Mouse (Mus musculus) limb, embryonic 14.5 days (tissue): ENCODE measurements around the gene Gm10642. TPM values are rescaled to one million over a fixed set of nuclear protein-coding genes. Genes with fewer than 3 reads are reported as not detected.
A peak's percentile ranks its signal among the peaks of the same experiment; 100 is the strongest.

Experiments
- ATAC-seq: fragments of 200-750 bp; cut with Nextera tagmentation; 2 replicates; pipeline ENCODE4 v1.8.0; 2017; ENCODE audit warnings: low read depth, moderate number of reproducible peaks, moderate TSS enrichment; ENCODE audit not compliant: low FRiP score
- DNase-seq: peaks from one replicate; pipeline ENCODE4 v3.0.0-alpha.2; 2015; ENCODE audit warnings: low spot score
- H3K27ac ChIP-seq: fragments of 300-500 bp; sonication (generic); replicated peaks from 2 replicates; pipeline ENCODE4 v1.5.1; 2014; ENCODE audit warnings: low read depth, mild to moderate bottlenecking, low read length, moderate library complexity, mixed read lengths
- H3K27me3 ChIP-seq: fragments of 300-500 bp; sonication (generic); 2 replicates; pipeline ENCODE4 v1.6.1; 2014; ENCODE audit warnings: low read length, mixed read lengths; ENCODE audit not compliant: control insufficient read depth, insufficient read depth
- H3K36me3 ChIP-seq: fragments of 300-500 bp; sonication (generic); 2 replicates; pipeline ENCODE4 v1.6.1; 2014; ENCODE audit warnings: mild to moderate bottlenecking, low read length, moderate library complexity, mixed read lengths; ENCODE audit not compliant: control insufficient read depth, insufficient read depth
- H3K4me1 ChIP-seq: fragments of 300-500 bp; sonication (generic); 2 replicates; pipeline ENCODE4 v1.6.1; 2014; ENCODE audit warnings: antibody characterized with exemption, low read length, mixed read lengths; ENCODE audit not compliant: control insufficient read depth, insufficient read depth
- H3K4me2 ChIP-seq: fragments of 300-500 bp; sonication (generic); replicated peaks from 2 replicates; pipeline ENCODE4 v1.6.1; 2014; ENCODE audit warnings: low read depth, mild to moderate bottlenecking, low read length, moderate library complexity; ENCODE audit not compliant: severe bottlenecking
- H3K4me3 ChIP-seq: fragments of 300-500 bp; sonication (generic); replicated peaks from 2 replicates; pipeline ENCODE4 v1.5.1; 2014; ENCODE audit warnings: low read length
- H3K9ac ChIP-seq: fragments of 300-500 bp; sonication (generic); 2 replicates; pipeline ENCODE4 v1.6.1; 2014; ENCODE audit warnings: mild to moderate bottlenecking, low read depth, low read length, moderate library complexity; ENCODE audit not compliant: severe bottlenecking
- H3K9me3 ChIP-seq: fragments of 300-500 bp; sonication (generic); 2 replicates; pipeline ENCODE4 v1.6.1; 2016; ENCODE audit warnings: low read length; ENCODE audit not compliant: control insufficient read depth
- POLR2A ChIP-seq: fragments of 200-500 bp; IDR thresholded peaks from 2 replicates; pipeline ENCODE4 v1.8.0; 2012; ENCODE audit warnings: inconsistent platforms, mild to moderate bottlenecking, moderate library complexity, borderline replicate concordance; ENCODE audit not compliant: insufficient read depth, insufficient read length; ENCODE audit errors: extremely low read depth
- WGBS: fragments of 180-500 bp; shearing (Covaris S2); extraction: QIAGEN DNeasy Blood & Tissue Kit; methylation state at CpG from one replicate; pipeline ENCODE4 v1.1.7; 2014; 5-methylcytosine and 5-hydroxymethylcytosine counted together
- polyA plus RNA-seq, 2 experiments: library from polyadenylated mRNA; depleted of rRNA in 1 of 2; stranded (reverse) in 1 of 2; unstranded in 1 of 2; fragments of >200 nt; fragmentation: Nextera tagmentation in 1 of 2; extraction: Ambion mirVana in 1 of 2; gene quantifications; 2 replicates each; pipeline versions ENCODE4 v1.2.1 to v1.2.3; 2012 to 2014

The Gm10642 gene
- 0.30 and 0.33 TPM in 2 replicates for polyA plus RNA-seq (2012; rRNA removed)
- polyA plus RNA-seq (2014; fragmentation: Nextera tagmentation; extraction: Ambion mirVana) = 0.29 and 0.65 TPM in 2 replicates

DNA sequence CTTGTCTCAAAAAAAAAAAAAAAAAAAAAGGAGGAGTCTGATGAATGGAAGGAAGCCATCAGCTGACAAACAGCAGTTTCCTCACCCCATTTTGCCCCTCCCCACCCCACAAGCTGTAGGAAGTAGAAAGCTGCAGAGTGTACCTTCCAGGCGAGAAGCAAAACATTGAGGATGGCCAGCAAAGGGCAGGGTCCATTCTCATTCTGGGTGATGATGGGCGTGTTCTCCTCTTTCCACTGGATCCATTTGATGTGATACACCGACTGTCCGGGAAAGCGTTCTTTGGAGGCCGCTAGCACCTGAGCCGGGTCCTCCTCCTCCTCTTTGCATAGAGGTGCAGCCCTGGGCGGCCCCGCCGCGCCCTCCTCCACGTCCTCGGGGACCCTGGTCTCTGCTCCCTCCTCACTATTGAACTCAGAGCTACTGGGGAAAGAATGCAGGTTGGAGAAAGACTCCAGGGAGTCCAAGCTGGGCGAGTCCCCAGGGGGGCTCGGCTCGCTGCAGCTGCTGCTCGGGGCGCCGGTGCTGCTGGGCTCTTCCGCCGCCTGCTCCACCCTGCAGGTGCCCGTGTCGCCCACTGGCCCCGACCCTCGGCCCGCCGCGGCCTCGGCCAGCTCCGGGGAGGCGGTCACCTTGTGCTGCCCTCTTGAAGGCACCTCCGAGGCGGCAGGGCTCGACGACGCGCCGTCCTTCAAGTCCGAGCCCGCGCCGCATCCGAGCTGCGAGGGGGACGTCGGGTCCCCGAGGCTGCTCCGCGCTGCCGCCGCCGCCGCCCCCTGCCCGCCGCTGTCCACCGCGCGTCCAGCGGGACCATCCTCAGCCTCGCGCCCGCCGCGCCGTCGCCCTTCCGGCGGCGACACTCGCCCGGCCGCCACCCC, at the start of gene Gm10642:
Gene Gm10642, plus strand, starts transcription at position 122 of the 878 bp plus-strand sequence.
- Histone ChIP-seq H3K9me3 (no peaks in the 10 kb centered on the region), H3K36me3 (no peaks in the 10 kb centered on the region), H3K9ac (peak within 1 kb of the TSS; percentile 82), H3K4me2 (peak within 1 kb of the TSS; percentile 88), H3K4me3 (peak within 1 kb of the TSS; percentile 87), H3K27me3 (no peaks in the 10 kb centered on the region), H3K4me1 (peaks cover 12% of the 10 kb centered on the region; the same call in 1 of the 2 replicates), H3K27ac (peak within 1 kb of the TSS; percentile 88)
- ATAC-seq = 0 out of 2 replicates have a peak, but pooled peaks have one; percentile 4
- WGBS = 2% methylated on average over 26 of the region's 72 CpGs
- TF ChIP-seq POLR2A = no peak
- peak; percentile 23 for DNase-seq

GRCm38 (mm10) chr9:70611026-70611673, 44.9 kb upstream of the Gm10642 start:
- ATAC-seq (no peak), DNase-seq (no peak)
- Histone ChIP-seq H3K4me1 (no peaks in the 10 kb centered on the region), H3K36me3 (peaks cover 17% of the 10 kb centered on the region), H3K4me2 (no peak overlapping the region), H3K9me3 (no peaks in the 10 kb centered on the region), H3K9ac (no peak overlapping the region), H3K4me3 (no peak overlapping the region), H3K27ac (no peak overlapping the region), H3K27me3 (no peaks in the 10 kb centered on the region)
- 30% methylated on average over 3 of the region's 3 CpGs for WGBS
- no peak for TF ChIP-seq POLR2A

DNA sequence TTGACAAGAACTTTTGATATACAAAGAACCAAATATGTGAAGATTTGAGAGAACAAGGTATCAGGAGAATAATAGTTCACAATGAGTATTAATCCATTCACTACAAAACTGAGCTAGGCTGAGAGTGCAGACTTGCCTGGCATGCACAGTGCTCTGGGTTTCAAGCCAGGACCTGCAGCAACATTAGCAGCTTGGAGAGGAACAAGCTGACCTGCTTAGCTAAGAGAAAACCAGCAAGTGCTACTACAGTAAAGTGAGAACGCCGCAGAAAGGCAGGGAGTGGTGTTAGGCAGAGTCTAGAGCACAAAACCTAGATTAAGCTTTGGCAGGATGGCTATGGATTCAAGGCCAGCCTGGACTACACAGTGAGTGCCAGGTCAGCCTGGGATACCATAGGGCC, 26.3 kb upstream of the Gm10642 start:
- 74% methylated on average over 2 of the region's 2 CpGs for WGBS

GRCm38 (mm10) chr9:70631665-70632064, 24.4 kb upstream of the Gm10642 start:
- ATAC-seq = no peak
- no peaks in the 10 kb centered on the region for H3K36me3 ChIP-seq
- no peak overlapping the region for H3K9ac ChIP-seq
- peak; percentile 27 for DNase-seq
- 15% methylated on average over 5 of the region's 5 CpGs for WGBS
- H3K4me3 ChIP-seq = no peak overlapping the region
- peaks cover 3% of the 10 kb centered on the region; the same call in 1 of the 2 replicates for H3K4me1 ChIP-seq
- H3K27ac ChIP-seq = no peak overlapping the region
- H3K9me3 ChIP-seq = no peaks in the 10 kb centered on the region
- no peak overlapping the region for H3K4me2 ChIP-seq
- TF ChIP-seq POLR2A = no peak
- H3K27me3 ChIP-seq = no peaks in the 10 kb centered on the region

More for the DNA sequence above, 26.3 kb upstream of the Gm10642 start:
- DNase-seq (no peak), ATAC-seq (no peak)
- Histone ChIP-seq H3K27me3 (no peaks in the 10 kb centered on the region), H3K36me3 (no peaks in the 10 kb centered on the region; the same call in 1 of the 2 replicates), H3K9me3 (no peaks in the 10 kb centered on the region), H3K27ac (no peak overlapping the region), H3K4me1 (peaks cover 3% of the 10 kb centered on the region; the same call in 1 of the 2 replicates), H3K4me2 (no peak overlapping the region), H3K9ac (no peak overlapping the region), H3K4me3 (no peak overlapping the region)
- no peak for TF ChIP-seq POLR2A

DNA sequence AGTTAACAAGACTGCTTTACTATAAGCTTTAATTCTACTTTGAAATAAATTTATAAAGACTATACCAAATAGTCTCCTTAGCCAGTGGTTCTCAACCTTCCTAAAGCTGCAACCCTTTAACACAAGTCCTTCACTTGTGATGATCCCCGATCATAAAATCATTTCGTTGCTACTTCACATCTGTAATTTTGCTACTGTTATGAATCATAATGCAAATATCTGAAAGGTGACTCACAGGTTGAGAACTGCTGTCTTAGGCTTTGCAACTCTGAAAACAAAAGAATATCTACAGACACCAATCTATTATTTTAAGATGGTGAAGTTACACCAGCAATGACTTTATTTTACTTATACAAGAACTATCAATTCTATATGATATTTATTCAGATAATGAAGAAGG, 19.3 kb upstream of the Gm10642 start:
- no peak overlapping the region for H3K9ac ChIP-seq
- no peaks in the 10 kb centered on the region for H3K9me3 ChIP-seq
- no peaks in the 10 kb centered on the region for H3K4me1 ChIP-seq
- TF ChIP-seq POLR2A = no peak
- 83% methylated on average over 2 of the region's 2 CpGs for WGBS
- H3K36me3 ChIP-seq = no peaks in the 10 kb centered on the region
- DNase-seq (no peak), ATAC-seq (no peak)
- H3K27me3 ChIP-seq = no peaks in the 10 kb centered on the region
- no peak overlapping the region for H3K4me2 ChIP-seq
- H3K4me3 ChIP-seq = no peak overlapping the region
- no peak overlapping the region for H3K27ac ChIP-seq
